Mouse (Mus musculus) liver, adult (tissue): Measurements from ENCODE around the gene Ints13.

ENCODE experiments used
- GATA4 ChIP-seq: IDR thresholded peaks from 2 replicates; pipeline ENCODE4 v1.6.1; 2014; ENCODE audit warnings: mild to moderate bottlenecking, low read length; ENCODE audit not compliant: insufficient replicate concordance

Gene Ints13

DNA sequence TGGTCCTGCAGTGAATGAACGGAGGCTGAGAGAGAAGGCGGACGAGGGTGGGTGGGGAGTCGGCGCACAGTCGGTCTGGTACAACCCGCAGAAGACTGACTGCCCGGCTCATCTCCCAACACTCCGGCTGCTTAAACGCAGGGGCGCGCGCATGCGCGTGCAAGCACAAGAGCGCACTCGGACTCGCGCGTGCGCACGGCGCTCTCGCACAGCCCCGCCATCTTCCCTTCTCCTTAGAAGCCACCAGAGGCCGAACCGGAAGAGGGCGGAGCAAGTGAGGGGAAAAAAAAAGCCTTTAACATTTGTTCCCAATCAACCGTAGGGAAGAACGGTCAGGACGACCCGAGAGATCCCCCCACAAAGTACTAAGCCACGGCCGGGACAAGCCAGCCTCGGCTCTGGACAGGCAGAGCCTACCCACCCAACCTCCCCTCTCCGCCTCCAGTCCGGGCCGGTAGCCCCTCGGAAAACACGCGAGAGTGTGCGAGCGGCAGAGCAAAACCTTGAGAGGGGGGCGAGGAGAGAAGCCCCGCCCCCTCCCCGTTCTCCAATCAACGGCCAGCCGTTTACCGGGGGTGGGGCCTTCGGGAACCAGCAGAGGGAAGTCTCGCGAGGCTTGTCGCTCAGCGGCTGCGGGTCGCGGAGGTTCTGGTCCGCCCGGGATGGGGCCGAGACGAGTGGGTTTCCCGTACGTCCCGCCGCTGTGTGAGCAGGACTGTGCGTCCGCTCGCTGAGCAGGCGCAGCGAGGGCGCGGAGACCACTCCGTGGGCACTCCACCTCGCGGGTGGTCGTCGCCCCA lies at the start of gene Ints13:
Ints13 (minus strand) TSS at position 526 of the 800 bp plus-strand sequence.
- TF ChIP-seq GATA4: peak; percentile 25; the same call in 1 of the 2 replicates

DNA sequence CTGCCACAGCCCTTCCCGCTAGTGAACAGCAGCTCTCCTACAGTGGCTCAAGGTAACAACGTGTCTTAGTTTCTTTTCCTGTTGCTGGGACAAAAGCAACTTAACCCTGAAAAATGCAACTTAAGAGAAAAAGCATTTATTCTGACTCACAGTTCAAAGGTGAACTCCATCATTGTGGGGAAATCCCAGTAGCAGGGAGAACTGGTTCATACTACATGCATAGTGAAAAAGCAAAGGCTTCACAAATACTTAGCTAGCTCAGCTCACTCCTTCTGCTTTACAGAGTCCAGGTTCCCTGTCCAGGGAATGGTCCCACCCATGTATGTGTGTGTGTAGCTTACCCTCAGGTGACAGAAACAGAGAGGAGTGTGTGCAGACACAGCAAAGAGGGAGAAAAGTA lies 39.0 kb upstream of the Ints13 start:
- no peak for TF ChIP-seq GATA4

DNA sequence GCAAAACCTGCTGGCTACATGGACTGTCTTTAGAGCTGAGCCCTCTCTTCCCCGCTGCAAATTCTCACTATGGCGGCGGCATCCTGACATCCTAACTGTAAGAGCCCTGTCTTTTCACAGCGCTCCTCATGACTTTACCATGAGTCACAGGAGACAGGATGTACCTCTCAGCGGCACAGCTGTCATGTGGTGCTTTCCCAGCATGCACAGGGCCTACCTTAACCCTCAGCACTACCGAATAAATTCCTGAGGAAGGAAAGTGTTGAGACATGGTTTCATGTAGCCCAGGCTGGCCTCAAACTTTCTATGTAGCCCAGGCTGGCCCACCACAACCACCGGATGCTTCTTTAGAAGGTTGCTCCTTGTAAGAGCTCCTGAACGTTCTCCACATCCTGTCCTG lies 38.3 kb upstream of the Ints13 start:
- no peak for TF ChIP-seq GATA4

DNA sequence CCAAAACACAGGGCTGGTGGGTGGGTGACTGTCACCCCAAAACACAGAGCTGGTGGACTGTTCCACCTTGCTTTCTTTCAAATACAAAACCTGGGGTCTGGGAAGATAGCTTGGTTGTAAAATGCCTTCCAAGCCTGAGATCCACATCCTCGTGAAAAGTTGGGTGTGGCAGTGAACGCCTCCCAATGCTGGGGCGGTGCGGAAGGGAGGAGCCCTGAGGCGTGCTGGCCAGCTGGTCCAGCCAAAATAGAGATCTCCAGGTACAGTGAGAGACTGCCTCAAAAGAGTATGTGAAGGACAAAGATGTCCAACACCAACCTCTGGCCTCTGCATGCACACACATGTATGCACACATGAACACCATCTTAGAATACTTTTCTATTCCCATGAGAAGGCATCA lies 36.9 kb upstream of the Ints13 start:
- TF ChIP-seq GATA4: no peak

DNA sequence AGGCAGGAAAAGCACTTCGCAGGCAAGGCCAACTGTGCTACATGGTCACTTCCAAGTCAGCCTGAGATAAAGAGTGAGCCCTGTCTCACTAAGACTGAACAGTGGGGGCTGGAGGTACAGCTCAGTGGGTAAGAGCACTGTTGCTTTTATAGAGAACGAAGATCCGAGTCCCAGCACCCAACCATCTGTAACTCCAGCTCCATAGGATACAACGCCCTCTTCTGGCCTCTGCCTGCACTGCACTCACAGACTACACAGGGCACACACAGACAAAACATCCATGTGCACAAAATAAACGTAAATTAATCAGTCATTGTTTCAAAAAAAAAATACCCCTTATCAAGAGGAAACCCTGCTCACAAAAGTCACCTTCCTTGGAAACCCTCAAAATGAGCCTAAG lies 36.3 kb upstream of the Ints13 start:
- TF ChIP-seq GATA4: no peak

DNA sequence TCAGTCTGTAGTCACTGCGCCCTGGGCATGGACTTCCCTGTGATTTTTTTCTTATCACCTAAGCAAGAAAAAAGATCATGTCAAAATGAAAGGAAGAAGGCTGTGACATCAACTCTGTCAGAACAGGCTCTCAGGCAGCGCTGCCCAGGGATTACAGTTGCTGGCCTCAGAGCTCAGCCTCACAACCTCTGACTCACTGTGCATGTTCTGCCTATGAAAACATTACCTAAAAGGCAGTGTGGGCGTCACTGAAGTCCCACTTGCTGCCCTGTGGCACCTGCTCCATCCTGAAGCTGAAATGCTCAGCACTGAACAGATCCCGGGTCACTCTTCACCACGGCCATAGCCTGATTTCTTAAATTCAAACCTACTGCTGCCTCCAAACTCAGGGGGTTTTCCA lies 35.1 kb upstream of the Ints13 start:
- TF ChIP-seq GATA4: no peak

DNA sequence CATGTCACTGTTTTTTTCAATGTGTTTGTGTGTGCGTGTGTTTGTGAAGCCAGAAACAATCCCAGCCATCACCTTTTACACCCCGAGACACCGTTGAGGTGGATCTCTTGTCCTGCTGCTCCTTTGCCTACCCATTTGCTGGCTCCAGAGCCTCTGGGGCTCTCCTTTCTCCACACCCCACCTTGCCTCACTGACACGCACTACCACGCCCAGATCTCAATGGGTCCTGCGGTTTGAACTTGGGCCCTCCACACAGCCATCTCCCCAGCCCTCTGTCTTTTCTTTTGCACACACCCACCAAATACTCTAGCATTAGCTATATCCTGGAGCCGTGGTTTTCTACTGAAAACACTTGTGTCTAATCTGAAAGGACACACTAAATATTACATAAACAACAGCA lies 34.3 kb upstream of the Ints13 start:
- no peak for TF ChIP-seq GATA4

DNA sequence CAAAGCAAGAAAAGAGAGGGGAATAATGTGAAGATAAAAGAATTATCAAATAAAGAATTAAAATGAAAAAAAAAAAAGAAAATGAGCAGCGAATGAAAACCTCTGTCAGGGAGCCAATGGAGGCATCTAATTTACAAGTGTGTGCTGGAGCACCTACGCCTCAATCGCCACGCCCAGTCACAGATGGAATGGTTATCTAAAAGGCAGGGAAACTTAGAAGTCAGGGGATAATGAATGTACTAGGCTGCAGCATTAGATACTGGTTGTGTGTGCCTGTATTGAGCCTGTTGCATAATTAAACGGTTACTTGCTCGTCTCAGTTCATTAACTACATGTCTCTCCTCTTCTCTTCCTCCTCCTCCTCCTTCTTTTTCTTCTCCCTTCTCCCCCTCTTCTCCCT lies 33.8 kb upstream of the Ints13 start:
- TF ChIP-seq GATA4: no peak

DNA sequence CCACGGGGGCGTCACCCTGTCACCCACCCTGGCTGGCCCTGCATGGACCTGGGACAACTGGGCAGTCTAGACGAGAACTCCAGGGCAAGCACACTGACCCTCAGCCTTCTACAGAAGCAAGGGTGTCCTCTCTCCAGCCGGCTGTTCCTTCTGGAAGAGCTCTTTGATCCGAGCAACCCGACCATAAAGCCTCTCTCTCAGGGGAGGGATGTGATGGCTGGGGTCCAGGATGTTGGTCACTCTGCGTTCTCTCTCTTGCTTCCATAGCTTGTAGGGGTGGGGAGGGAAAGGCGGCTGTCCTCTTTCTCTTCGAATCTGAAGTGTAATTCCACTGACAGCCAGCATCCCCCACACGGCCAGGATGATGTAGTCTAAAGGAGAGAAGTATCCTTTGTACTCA lies 26.0 kb upstream of the Ints13 start:
- TF ChIP-seq GATA4: no peak

DNA sequence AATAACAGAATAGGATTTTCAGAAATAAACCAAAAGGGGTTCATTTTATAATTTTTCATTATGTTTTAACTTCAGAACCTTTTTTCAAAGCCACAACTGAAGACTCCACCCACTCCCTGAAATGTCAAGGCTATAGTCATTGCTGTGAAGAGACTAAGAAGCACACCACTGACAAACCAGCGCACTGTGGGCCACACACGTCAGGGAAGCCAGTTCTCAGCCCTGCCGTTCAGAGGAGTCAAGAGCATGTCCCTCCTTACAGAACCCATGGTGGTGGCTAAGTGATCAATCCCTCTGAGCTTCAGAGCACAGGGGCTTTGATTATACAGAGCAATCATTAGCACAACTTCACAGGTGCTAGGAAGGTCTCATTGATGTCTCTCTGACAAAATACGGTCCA lies 25.0 kb upstream of the Ints13 start:
- no peak for TF ChIP-seq GATA4

DNA sequence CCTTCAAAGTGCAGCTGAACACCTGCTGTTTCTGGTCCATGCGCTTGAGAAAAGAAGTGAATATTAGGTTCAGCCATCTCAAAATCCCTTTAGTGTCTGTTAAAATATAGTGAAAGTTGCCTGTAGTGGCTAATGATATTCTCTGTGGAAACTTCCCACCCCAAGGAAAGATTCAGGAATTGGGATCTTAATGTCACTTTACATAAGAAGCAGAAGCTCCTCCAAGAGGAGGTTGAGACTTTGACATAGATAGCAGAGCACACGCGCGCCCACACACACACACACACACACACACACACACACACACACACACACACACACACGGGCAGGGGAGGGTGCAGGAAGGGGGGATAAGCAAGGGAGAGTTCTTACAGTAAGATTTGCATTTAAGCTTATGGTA lies 7.5 kb upstream of the Ints13 start:
- TF ChIP-seq GATA4: no peak

DNA sequence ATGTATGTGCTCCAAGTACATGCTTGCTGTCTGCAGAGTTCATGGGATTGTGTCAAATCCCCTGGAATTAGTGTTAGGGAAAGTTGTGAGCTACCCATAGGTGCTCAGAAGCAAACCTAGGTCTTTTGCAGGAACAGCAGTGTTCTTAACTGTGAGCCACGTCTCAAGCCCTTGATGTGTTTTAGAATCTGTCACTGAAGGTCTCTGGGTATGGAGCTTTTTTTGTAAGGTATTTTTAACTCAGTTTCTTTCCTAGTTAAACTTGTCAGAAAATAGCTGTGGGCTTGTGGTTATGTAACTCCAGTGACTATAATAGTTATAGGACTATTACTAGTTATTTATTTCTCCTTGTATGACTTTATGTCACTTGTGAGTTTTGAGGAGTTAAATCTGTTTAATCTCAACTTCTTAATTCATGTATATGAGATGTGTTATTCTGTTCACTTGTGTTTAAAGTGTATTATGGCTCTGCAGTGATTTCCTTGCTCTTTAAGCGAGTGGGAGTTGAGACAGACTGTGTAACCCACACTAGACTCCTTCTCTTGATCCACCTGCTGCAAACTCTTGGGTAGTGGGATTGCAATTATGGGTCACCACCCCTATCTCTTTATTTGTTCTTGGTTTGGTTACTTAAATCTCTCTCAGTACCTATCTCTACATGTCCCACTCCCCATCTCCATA lies 5.9 kb upstream of the Ints13 start:
- TF ChIP-seq GATA4: no peak

DNA sequence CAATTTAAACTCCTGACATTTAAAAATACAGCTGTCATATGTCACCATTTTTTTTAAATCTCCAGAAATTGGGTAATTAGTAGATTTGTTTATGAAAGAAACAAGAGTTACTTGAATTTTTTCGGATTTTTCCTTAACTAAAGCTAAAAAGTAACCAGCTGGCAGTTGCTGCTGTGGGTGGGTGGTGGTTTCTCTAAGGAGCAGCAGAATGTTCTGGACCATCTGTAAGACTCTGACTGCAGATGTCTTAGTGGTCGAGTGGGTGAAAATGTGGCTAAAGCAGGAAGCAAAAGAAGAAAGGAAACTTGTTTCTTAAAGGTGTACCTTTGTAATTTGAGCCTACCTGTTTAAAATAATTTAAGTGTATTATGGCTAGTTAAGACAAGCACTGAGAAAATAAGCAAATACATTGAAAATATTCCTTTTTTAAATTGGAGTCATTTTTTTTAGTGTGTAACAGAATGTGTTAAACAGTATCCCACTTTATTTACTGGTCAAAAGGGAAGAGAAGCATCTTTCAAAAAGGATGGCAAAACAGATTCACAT lies 2.8 kb upstream of the Ints13 start:
- TF ChIP-seq GATA4: no peak

DNA sequence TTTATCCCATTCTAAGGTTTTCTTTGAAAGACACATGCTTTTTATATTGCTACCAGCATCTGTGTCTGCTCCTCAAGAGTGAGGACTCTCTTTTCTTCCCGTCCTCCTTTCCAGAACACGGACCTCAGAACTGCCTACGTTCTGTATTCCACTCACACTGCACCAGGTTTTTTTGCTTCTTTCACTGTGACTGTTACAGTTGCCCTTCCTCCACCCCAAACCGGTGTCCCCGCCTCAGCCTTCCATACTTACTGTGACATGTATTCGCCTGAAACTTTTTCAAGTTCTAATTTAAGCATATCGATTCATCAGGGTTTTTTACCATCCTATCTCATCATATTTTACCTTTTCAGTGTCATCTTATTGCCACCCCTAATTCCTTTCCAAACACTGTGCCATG lies 951 bp upstream of the Ints13 start:
- TF ChIP-seq GATA4: no peak

DNA sequence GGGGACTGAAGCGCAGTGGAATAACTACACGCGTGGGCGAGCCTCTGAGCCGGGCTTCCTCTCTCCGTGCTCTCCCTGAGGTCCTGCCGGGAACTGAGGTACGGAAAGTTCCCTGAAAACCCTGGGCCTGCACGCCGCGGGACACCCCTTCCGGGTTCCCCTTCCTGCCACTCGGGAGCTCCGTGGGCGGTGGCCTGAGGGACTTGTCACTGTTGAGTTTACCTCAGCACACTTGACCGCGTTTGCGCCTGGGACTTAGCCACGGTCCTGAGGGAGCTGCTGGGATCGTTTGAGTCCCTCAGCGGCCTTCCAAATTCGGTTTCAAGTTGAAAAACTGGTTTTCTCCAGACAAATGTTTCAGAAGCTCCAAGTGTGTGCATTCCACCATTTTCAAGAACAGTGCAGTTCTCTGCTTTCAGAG lies 486 bp upstream of the Ints13 start:
- no peak for TF ChIP-seq GATA4

DNA sequence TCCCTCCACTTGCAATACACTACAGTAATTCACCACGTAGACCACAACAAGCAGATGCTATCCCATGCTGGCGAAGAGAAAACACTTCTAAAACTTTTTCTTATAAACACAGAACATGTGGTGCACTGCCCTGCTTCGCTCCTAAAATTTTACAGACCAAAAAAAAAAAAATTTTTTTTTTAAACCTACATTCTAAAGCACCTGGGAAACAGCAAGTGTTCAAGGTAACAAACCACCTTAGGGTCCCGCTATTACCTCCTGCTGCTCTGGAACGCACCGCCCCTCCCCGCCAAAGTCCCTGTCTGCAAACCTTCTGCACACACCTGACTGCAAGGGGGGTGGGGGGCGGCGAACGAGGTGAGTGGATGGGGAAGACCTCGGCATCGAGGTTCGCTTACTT lies 732 bp downstream of the Ints13 start, which contains the start of gene Fgfr1op2:
Fgfr1op2 (plus strand) TSS at position 301 of the 400 bp plus-strand sequence.
- TF ChIP-seq GATA4: no peak
